Mouse (Mus musculus) stomach, postnatal 0 days (tissue): ENCODE measurements at regions not wholly inside any gene's neighbourhood (a gene's known extent, or its start where the extent isn't known, plus 50 kb on each side); places are given as distances from the start of the nearest gene placed in this dataset.

Source experiments
- ATAC-seq: fragments of 200-750 bp; cut with Nextera tagmentation; 2 replicates; pipeline ENCODE4 v1.8.0; 2017; ENCODE audit not compliant: low FRiP score, low TSS enrichment
- DNase-seq: peaks from one replicate; pipeline ENCODE4 v3.0.0-alpha.2; 2016; ENCODE audit warnings: low spot score
- H3K27ac ChIP-seq: fragments of 300-500 bp; sonication (generic); replicated peaks from 2 replicates; pipeline ENCODE4 v1.5.1; 2014; ENCODE audit warnings: mild to moderate bottlenecking, control low read depth
- H3K27me3 ChIP-seq: fragments of 300-500 bp; sonication (generic); 2 replicates; pipeline ENCODE4 v1.6.1; 2014; ENCODE audit warnings: low read length; ENCODE audit not compliant: control insufficient read depth, insufficient read depth
- H3K36me3 ChIP-seq: fragments of 300-500 bp; sonication (generic); 2 replicates; pipeline ENCODE4 v1.6.1; 2014; ENCODE audit warnings: low read length, mixed read lengths; ENCODE audit not compliant: control insufficient read depth, insufficient read depth
- H3K4me1 ChIP-seq: fragments of 300-500 bp; sonication (generic); replicated peaks from 2 replicates; pipeline ENCODE4 v1.6.1; 2014; ENCODE audit warnings: antibody characterized with exemption; ENCODE audit not compliant: control insufficient read depth, insufficient read depth
- H3K4me2 ChIP-seq: fragments of 300-500 bp; sonication (generic); replicated peaks from 2 replicates; pipeline ENCODE4 v1.6.1; 2014; ENCODE audit warnings: low read depth, mild to moderate bottlenecking, control low read depth, moderate library complexity
- H3K4me3 ChIP-seq: fragments of 300-500 bp; sonication (generic); 2 replicates; pipeline ENCODE4 v1.5.1; 2014; ENCODE audit warnings: low read depth, low read length, control low read depth
- H3K9ac ChIP-seq: fragments of 300-500 bp; sonication (generic); 2 replicates; pipeline ENCODE4 v1.6.1; 2014; ENCODE audit warnings: mild to moderate bottlenecking, low read length, control low read depth, mixed read lengths
- H3K9me3 ChIP-seq: fragments of 300-500 bp; sonication (generic); 2 replicates; pipeline ENCODE4 v1.6.1; 2016; ENCODE audit warnings: low read length; ENCODE audit not compliant: control insufficient read depth
- CTCF ChIP-seq: IDR thresholded peaks from 2 replicates; pipeline ENCODE4 v1.5.1; 2016; ENCODE audit warnings: antibody characterized with exemption, low read depth, mild to moderate bottlenecking, moderate library complexity
- EP300 ChIP-seq: optimal IDR thresholded peaks from 2 replicates; pipeline ENCODE3; 2016; ENCODE audit warnings: antibody characterized with exemption
- WGBS: fragments of 180-500 bp; shearing (Covaris S2); extraction: QIAGEN DNeasy Blood & Tissue Kit; methylation state at CpG from one replicate; pipeline ENCODE4 v1.1.7; 2014; 5-methylcytosine and 5-hydroxymethylcytosine counted together

GRCm38 (mm10) chr19:26140647-26141046 lies 464.2 kb upstream of the Smarca2 start:
- Histone ChIP-seq H3K27me3 (no peaks in the 10 kb centered on the region), H3K36me3 (no peaks in the 10 kb centered on the region), H3K4me3 (no peak overlapping the region), H3K9ac (no peak overlapping the region), H3K4me1 (no peaks in the 10 kb centered on the region), H3K9me3 (no peaks in the 10 kb centered on the region), H3K27ac (no peak overlapping the region), H3K4me2 (no peak overlapping the region)
- ATAC-seq = no peak
- peak; percentile 21 for DNase-seq
- WGBS = 43% methylated on average over 2 of the region's 2 CpGs
- no peak for TF ChIP-seq EP300

GRCm38 (mm10) chr19:26143539-26143938 lies 461.3 kb upstream of the Smarca2 start:
- WGBS = 92% methylated on average over 2 of the region's 2 CpGs
- DNase-seq (no peak), ATAC-seq (no peak)
- no peak overlapping the region for H3K27ac ChIP-seq
- H3K4me2 ChIP-seq = no peak overlapping the region
- no peaks in the 10 kb centered on the region for H3K9me3 ChIP-seq
- TF ChIP-seq CTCF (no peak), EP300 (no peak)
- H3K27me3 ChIP-seq = no peaks in the 10 kb centered on the region
- H3K4me3 ChIP-seq = no peak overlapping the region
- no peaks in the 10 kb centered on the region for H3K4me1 ChIP-seq
- H3K36me3 ChIP-seq = no peaks in the 10 kb centered on the region
- no peak overlapping the region for H3K9ac ChIP-seq

GRCm38 (mm10) chr19:26151216-26151615 lies 453.6 kb upstream of the Smarca2 start:
- Histone ChIP-seq H3K27me3 (no peaks in the 10 kb centered on the region), H3K9ac (no peak overlapping the region), H3K36me3 (no peaks in the 10 kb centered on the region), H3K9me3 (no peaks in the 10 kb centered on the region), H3K4me1 (no peaks in the 10 kb centered on the region), H3K4me3 (no peak overlapping the region), H3K4me2 (no peak overlapping the region), H3K27ac (no peak overlapping the region)
- ATAC-seq = no peak
- TF ChIP-seq EP300 = no peak
- no peak for TF ChIP-seq CTCF
- 54% methylated on average over 4 of the region's 4 CpGs for WGBS
- no peak for DNase-seq

GRCm38 (mm10) chr19:26164993-26165392 lies 439.9 kb upstream of the Smarca2 start:
- ATAC-seq = no peak
- DNase-seq = no peak
- 30% methylated on average over 13 of the region's 13 CpGs for WGBS
- H3K27ac ChIP-seq = no peak overlapping the region
- peak; percentile 31 for TF ChIP-seq CTCF
- TF ChIP-seq EP300 = no peak
- no peaks in the 10 kb centered on the region for H3K4me1 ChIP-seq
- no peaks in the 10 kb centered on the region for H3K36me3 ChIP-seq
- no peak overlapping the region for H3K4me3 ChIP-seq
- H3K9me3 ChIP-seq = no peaks in the 10 kb centered on the region
- no peak overlapping the region for H3K4me2 ChIP-seq
- no peak overlapping the region for H3K9ac ChIP-seq
- H3K27me3 ChIP-seq = no peaks in the 10 kb centered on the region

- H3K4me1 ChIP-seq = no peaks in the 10 kb centered on the region
- 15% methylated on average over 4 of the region's 4 CpGs for WGBS
- no peak overlapping the region for H3K4me3 ChIP-seq
- TF ChIP-seq EP300 = no peak
- peak; percentile 84 for TF ChIP-seq CTCF
- no peak overlapping the region for H3K4me2 ChIP-seq
- H3K9me3 ChIP-seq = no peaks in the 10 kb centered on the region
- no peak for ATAC-seq
- no peak overlapping the region for H3K27ac ChIP-seq
- H3K9ac ChIP-seq = no peak overlapping the region
- DNase-seq = peak; percentile 21
- no peaks in the 10 kb centered on the region for H3K27me3 ChIP-seq
- H3K36me3 ChIP-seq = no peaks in the 10 kb centered on the region
Measured at GRCm38 (mm10) chr19:26181774-26182173, 423.1 kb upstream of the Smarca2 start.

- Histone ChIP-seq H3K9ac (no peak overlapping the region), H3K4me2 (no peak overlapping the region), H3K4me3 (no peak overlapping the region), H3K27me3 (no peaks in the 10 kb centered on the region), H3K9me3 (no peaks in the 10 kb centered on the region), H3K36me3 (no peaks in the 10 kb centered on the region), H3K4me1 (no peaks in the 10 kb centered on the region), H3K27ac (no peak overlapping the region)
- no peak for ATAC-seq
- WGBS = 71% methylated on average over 7 of the region's 7 CpGs
- no peak for TF ChIP-seq EP300
- no peak for TF ChIP-seq CTCF
- no peak for DNase-seq
Measured at GRCm38 (mm10) chr19:26185012-26185411, 419.8 kb upstream of the Smarca2 start.
